8 mouse cellular contexts compared by ENCODE assay signal in the genomic region with DNA sequence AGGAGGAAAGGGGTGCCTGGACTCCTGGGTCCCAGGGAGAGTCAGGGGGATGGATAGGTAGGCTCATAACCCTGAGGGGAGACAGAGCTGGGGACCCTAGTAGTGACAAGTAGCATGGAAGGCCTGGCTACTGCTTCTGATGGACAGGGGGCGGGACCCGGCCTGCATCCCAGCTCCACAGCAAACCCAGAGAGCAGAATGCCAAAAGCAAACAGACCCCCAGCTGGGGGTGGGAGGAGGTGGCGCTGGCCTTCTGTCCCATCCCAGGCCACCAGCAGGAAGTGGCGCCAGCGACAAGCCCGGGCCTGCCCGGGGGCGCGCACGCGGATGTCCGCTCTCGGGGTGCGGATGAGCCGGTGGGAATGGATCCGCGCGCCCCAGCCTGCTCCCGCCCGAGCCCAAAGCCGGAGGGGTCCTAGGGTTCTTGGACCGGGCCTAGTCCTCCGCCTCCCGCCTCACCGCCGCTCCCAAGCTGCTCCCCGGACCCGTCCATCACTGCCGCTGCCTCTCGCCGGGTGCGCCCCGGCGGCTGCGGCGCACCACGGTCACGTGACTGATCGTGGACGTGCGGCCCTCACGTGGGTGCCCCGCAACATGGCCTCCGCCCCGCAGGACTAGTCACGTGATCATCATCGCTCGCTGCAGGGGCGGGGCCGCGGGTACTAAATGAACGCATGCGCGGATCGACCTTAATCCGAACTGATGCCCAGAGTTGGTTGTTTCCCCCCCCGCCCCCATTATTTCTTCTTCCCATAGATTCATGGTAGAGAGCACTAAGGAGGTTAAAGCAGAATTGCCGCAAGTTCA. TPM values are rescaled to one million over a fixed set of nuclear protein-coding genes. Genes with fewer than 3 reads are reported as not detected.
DNase-seq lines count a peak whose midpoint lies in the region; ATAC-seq lines count a peak whose summit lies in the region.

A gene (minus strand): TSS at position 616 of the 807 bp plus-strand sequence.

- H3K36me3 ChIP-seq in hindbrain, embryonic 11.5 days (ENCODE audit: control insufficient read depth, insufficient read depth, low read length) = peaks cover 9% of the 10 kb centered on the region; the same call in 1 of the 2 replicates

- H3K27ac ChIP-seq in hindbrain, embryonic 11.5 days (ENCODE audit: low read depth, low read length) = peak within 1 kb of the TSS; percentile 65; the same call in 1 of the 2 replicates

- peak within 1 kb of the TSS; percentile 88 for H3K4me2 ChIP-seq in hindbrain, embryonic 11.5 days (replicated peaks; ENCODE audit: low read depth, low read length)

- DNase-seq in MN1 (ENCODE audit: low spot score) = peak; percentile 96
- DNase-seq in cerebellum, adult 9-10 months = peak; percentile 98
- DNase-seq in frontal cortex, adult 2 months (ENCODE audit: extremely low spot score in 1 of 2, low spot score in 1 of 2) = peak; percentile 92 to 98
- DNase-seq in hindbrain, embryonic 11.5 days (ENCODE audit: low spot score) = peak; percentile 99
- DNase-seq in layer of hippocampus, postnatal 10 days (ENCODE audit: low spot score in 2 of 2) = peak; percentile 93 to 97
- peak; percentile 97 for DNase-seq in lung, postnatal 10 days
- DNase-seq in ovary, postnatal 36 days (ENCODE audit: low spot score) = peak; percentile 94
- peak; percentile 88 for DNase-seq in thymus, postnatal 25 days

- H3K9ac ChIP-seq in hindbrain, embryonic 11.5 days (ENCODE audit: low read depth, low read length) = peak within 1 kb of the TSS; percentile 91

- no peaks in the 10 kb centered on the region for H3K27me3 ChIP-seq in hindbrain, embryonic 11.5 days (ENCODE audit: control insufficient read depth, insufficient read depth, low read length)

- under 1% methylated on average over 45 of the region's 58 CpGs for WGBS in hindbrain, embryonic 11.5 days

- peak; percentile 85 for ATAC-seq in hindbrain, embryonic 11.5 days (ENCODE audit: low FRiP score)

- no peaks in the 10 kb centered on the region for H3K9me3 ChIP-seq in hindbrain, embryonic 11.5 days (ENCODE audit: control insufficient read depth, low read length)

- H3K4me1 ChIP-seq in hindbrain, embryonic 11.5 days (replicated peaks; ENCODE audit: control insufficient read depth, insufficient read depth, low read length) = 0 out of 2 replicates have a peak, but pooled peaks cover 4% of the 10 kb centered on the region

- H3K4me3 ChIP-seq in hindbrain, embryonic 11.5 days (ENCODE audit: low read depth, low read length) = peak within 1 kb of the TSS; percentile 84

RNA-seq across cellular contexts. Expression of the gene that starts here (rescaled TPM):
- polyA plus RNA-seq in frontal cortex, adult 2 months (2012; rRNA removed) = 108 and 110 TPM in 2 replicates
- 128 and 196 TPM in 2 replicates for polyA plus RNA-seq in hindbrain, embryonic 11.5 days (2014; fragmentation: Nextera tagmentation; extraction: Ambion mirVana)
- total RNA-seq in layer of hippocampus, postnatal 10 days (2021) = 100 to 1,000 TPM; 103 to 123 TPM

Comparison
In these comparisons a context has a peak if more than half of its experiments do, and no peak if none do; other contexts are left out.
1. Peak in every context shown above with its lines: DNase-seq, ATAC-seq, H3K4me3 ChIP-seq and H3K27ac ChIP-seq.